Mouse (Mus musculus) brain, adult 10 weeks (tissue): ENCODE measurements around the gene Capn11. TPM values are rescaled to one million over a fixed set of nuclear protein-coding genes. Genes with fewer than 3 reads are reported as not detected.

Experiments
- polyA plus RNA-seq: library from polyadenylated mRNA; stranded (reverse); fragments of 350-450 nt; fragmentation: Illumina TruSeq; extraction: RNeasy Lipid Tissue Mini Kit (QIAGEN cat#74804); gene quantifications from one replicate; pipeline ENCODE4 v1.2.3, GENCODE M21; 2015; ENCODE audit warnings: low read depth, low replicate concordance

Capn11 gene
- 0.16 TPM for polyA plus RNA-seq

GRCm38 (mm10) chr17:45659225-45659624 lies at the start of gene Capn11:
Capn11 (minus strand) TSS chr17:45659325.

GRCm38 (mm10) chr17:45686716-45687115 lies 27.6 kb upstream of the Capn11 start, which contains the start of gene Tmem63b:
Tmem63b (minus strand) TSS chr17:45686905.

GRCm38 (mm10) chr17:45686093-45686619 lies 27.0 kb upstream of the Capn11 start, which contains the start of gene Mrpl14:
Mrpl14 (plus strand) TSS chr17:45686322.

GRCm38 (mm10) chr17:45601877-45602304 lies 57.2 kb downstream of the Capn11 start, which contains the start of gene Mymx:
Mymx (minus strand) TSS chr17:45602102.

GRCm38 (mm10) chr17:45599446-45600242 lies 59.5 kb downstream of the Capn11 start, which contains the start of gene Slc29a1:
Slc29a1 (minus strand) TSS chr17:45599606.

Other genes with a start within 250 kb of the Capn11 start
- 48.2 TPM for gene Cdc5l, start 225.6 kb downstream of the Capn11 start, polyA plus RNA-seq
- gene Spats1, start 183.9 kb downstream of the Capn11 start, polyA plus RNA-seq: 3.8 TPM
- gene Aars2, start 152.5 kb downstream of the Capn11 start, polyA plus RNA-seq: 18.7 TPM
- gene Tcte1, start 135.9 kb downstream of the Capn11 start, polyA plus RNA-seq: 1.3 TPM
- gene Tmem151b, start 109.6 kb downstream of the Capn11 start, polyA plus RNA-seq: 63.3 TPM
- gene Nfkbie, start 103.6 kb downstream of the Capn11 start, polyA plus RNA-seq: 2.3 TPM
- 43.5 TPM for gene Slc35b2, start 95.5 kb downstream of the Capn11 start, polyA plus RNA-seq
- gene Hsp90ab1, start 86.1 kb downstream of the Capn11 start, polyA plus RNA-seq: 1,536 TPM
- 33.4 TPM for gene Slc29a1, start 59.7 kb downstream of the Capn11 start, polyA plus RNA-seq
- gene Mymx, start 57.2 kb downstream of the Capn11 start, polyA plus RNA-seq: not detected
- gene Mrpl14, start 27.0 kb upstream of the Capn11 start, polyA plus RNA-seq: 75.3 TPM
- 110 TPM for gene Tmem63b, start 27.6 kb upstream of the Capn11 start, polyA plus RNA-seq
- gene 1600014C23Rik, start 74.5 kb upstream of the Capn11 start, polyA plus RNA-seq: not detected